Mouse (Mus musculus) ES-E14 (cell line): ENCODE data around the gene Cdh13.

ENCODE experiments used
- CHD2 ChIP-seq: IDR thresholded peaks from 2 replicates; pipeline ENCODE4 v1.6.1; 2014; ENCODE audit warnings: mild to moderate bottlenecking, low read depth, low read length, inconsistent platforms
- MAFK ChIP-seq: IDR thresholded peaks from 2 replicates; pipeline ENCODE4 v1.6.1; 2014; ENCODE audit warnings: mild to moderate bottlenecking, low read depth, low read length, inconsistent platforms; ENCODE audit not compliant: insufficient read depth
- ZC3H11A ChIP-seq: IDR thresholded peaks from 2 replicates; pipeline ENCODE4 v1.6.1; 2012; ENCODE audit warnings: low read depth, mild to moderate bottlenecking, inconsistent platforms, low read length, borderline replicate concordance
- ZNF384 ChIP-seq: IDR thresholded peaks from 2 replicates; pipeline ENCODE4 v1.6.1; 2012; ENCODE audit warnings: low read depth, low read length, inconsistent platforms

- TF ChIP-seq MAFK (no peak), ZC3H11A (no peak), ZNF384 (no peak), CHD2 (no peak)
Observed at GRCm38 (mm10) chr8:118286282-118287180, 3.0 kb downstream of the Cdh13 start.
